Mouse (Mus musculus): ENCODE measurements at regions not wholly inside any gene's neighbourhood (a gene's known extent, or its start where the extent isn't known, plus 50 kb on each side); places are given as distances from the start of the nearest gene placed in this dataset.

DNA sequence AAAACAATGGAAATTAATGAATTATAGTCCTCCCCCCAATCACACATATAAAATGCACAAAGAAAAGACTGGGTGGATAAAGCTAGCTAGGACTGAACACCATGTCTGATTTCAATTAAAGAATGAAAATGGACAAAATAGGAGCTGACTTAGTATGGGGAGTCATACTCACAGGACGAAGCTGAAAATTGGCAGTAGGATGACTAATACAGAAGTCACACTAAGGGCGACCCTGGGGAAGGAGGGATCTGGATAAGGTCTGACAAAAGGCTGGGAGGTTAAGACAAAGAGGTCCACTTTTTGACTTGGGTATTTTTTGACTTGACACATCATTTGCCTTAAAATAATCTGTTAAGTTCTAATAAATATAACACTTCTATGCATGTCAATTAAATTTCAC lies 170.2 kb upstream of the Rfx3 start:
- TF ChIP-seq POLR2A (IDR thresholded peaks at IDR 0.05; ENCODE audit: control insufficient read depth, extremely low read depth, insufficient read depth, low read length, poor library complexity), result no peak
- no peak for TF ChIP-seq CTCF (IDR thresholded peaks at IDR 0.05; ENCODE audit: borderline replicate concordance, control insufficient read depth, extremely low read depth, insufficient read depth, low read length, poor library complexity)

Measured in thymus, adult 2 months (tissue).